Mouse (Mus musculus) urinary bladder, postnatal 10 days (tissue): Measurements from ENCODE around the gene Stk40.
A peak's percentile ranks its signal among the peaks of the same experiment; 100 is the strongest.
"Not testable (repeated sequence)": the region's sequence is repeated elsewhere in the genome, so short reads cannot be mapped to it uniquely, and the experiment has no call there.

ENCODE experiments used
- DNase-seq: peaks from one replicate; pipeline ENCODE4 v3.0.0; 2022; ENCODE audit warnings: low spot score

Gene Stk40

GRCm38 (mm10) chr4:126103590-126104068 is at the start of gene Stk40:
Gene Stk40, plus strand, starts transcription at chr4:126103957.
- DNase-seq = peak; percentile 86

- no peak for DNase-seq
These were observed 46.3 kb upstream of the Stk40 start for GRCm38 (mm10) chr4:126057207-126058133.

- peak; percentile 45 for DNase-seq
These were observed 45.4 kb upstream of the Stk40 start, which contains the start of gene Oscp1 for GRCm38 (mm10) chr4:126058134-126058996. Gene Oscp1, plus strand, starts transcription at chr4:126058565.

GRCm38 (mm10) chr4:126058997-126059362 is 44.8 kb upstream of the Stk40 start:
- no peak for DNase-seq

- no peak for DNase-seq
These were observed 40.9 kb upstream of the Stk40 start for GRCm38 (mm10) chr4:126062856-126063255.

GRCm38 (mm10) chr4:126065241-126065640 is 38.5 kb upstream of the Stk40 start:
- DNase-seq = no peak

- no peak for DNase-seq
These were observed 36.2 kb upstream of the Stk40 start for GRCm38 (mm10) chr4:126067401-126068077.

GRCm38 (mm10) chr4:126068842-126069241 is 34.9 kb upstream of the Stk40 start:
- no peak for DNase-seq

GRCm38 (mm10) chr4:126077833-126078232 is 25.9 kb upstream of the Stk40 start:
- DNase-seq = no peak

GRCm38 (mm10) chr4:126079266-126079665 is 24.5 kb upstream of the Stk40 start:
- DNase-seq = no peak

GRCm38 (mm10) chr4:126081601-126082000 is 22.2 kb upstream of the Stk40 start:
- no peak for DNase-seq

- no peak for DNase-seq
These were observed 20.7 kb upstream of the Stk40 start for GRCm38 (mm10) chr4:126083021-126083420.

- DNase-seq = no peak
These were observed 19.4 kb upstream of the Stk40 start for GRCm38 (mm10) chr4:126084382-126084781.

GRCm38 (mm10) chr4:126085996-126086576 is 17.7 kb upstream of the Stk40 start:
- peak; percentile 50 for DNase-seq

- no peak for DNase-seq
These were observed 13.5 kb upstream of the Stk40 start for GRCm38 (mm10) chr4:126090101-126090847.

- no peak for DNase-seq
These were observed 13.0 kb upstream of the Stk40 start for GRCm38 (mm10) chr4:126090848-126091124.

GRCm38 (mm10) chr4:126091873-126092272 is 11.9 kb upstream of the Stk40 start:
- no peak for DNase-seq

- DNase-seq = not testable (repeated sequence)
These were observed 7.9 kb upstream of the Stk40 start for GRCm38 (mm10) chr4:126095622-126096430.

GRCm38 (mm10) chr4:126096464-126097111 is 7.2 kb upstream of the Stk40 start, which contains the start of gene Lsm10:
Gene Lsm10, plus strand, starts transcription at chr4:126096623.
- peak; percentile 81 for DNase-seq
